Mouse (Mus musculus) G1E (cell line): Measurements from ENCODE around the gene Blcap. TPM values are rescaled to one million over a fixed set of nuclear protein-coding genes. Genes with fewer than 3 reads are reported as not detected.
"Not testable (repeated sequence)": the region's sequence is repeated elsewhere in the genome, so short reads cannot be mapped to it uniquely, and the experiment has no call there.

Experiments used
- ATAC-seq: 2 replicates; pipeline ENCODE4 v1.8.0; 2016; ENCODE audit warnings: mild to moderate bottlenecking; ENCODE audit not compliant: insufficient number of reproducible peaks, poor library complexity, low FRiP score, severe bottlenecking; ENCODE audit errors: extremely low read depth
- DNase-seq: peaks from one replicate; pipeline ENCODE4 v3.0.0; 2012; ENCODE audit warnings: low spot score
- H3K27me3 ChIP-seq: 2 replicates; pipeline ENCODE4 v1.6.1; 2012; ENCODE audit warnings: mild to moderate bottlenecking, low read length, inconsistent platforms; ENCODE audit not compliant: insufficient read depth
- H3K36me3 ChIP-seq: replicated peaks from 2 replicates; pipeline ENCODE3; 2012; ENCODE audit warnings: mild to moderate bottlenecking, inconsistent platforms
- H3K4me1 ChIP-seq: 2 replicates; pipeline ENCODE4 v1.6.1; 2012; ENCODE audit warnings: low read depth, low read length, inconsistent platforms, mixed read lengths; ENCODE audit not compliant: insufficient read depth
- H3K4me3 ChIP-seq: 2 replicates; pipeline ENCODE4 v1.5.1; 2012; ENCODE audit warnings: low read depth, mild to moderate bottlenecking, inconsistent platforms, low read length, moderate library complexity, mixed read lengths
- H3K9me3 ChIP-seq: replicated peaks from 2 replicates; pipeline ENCODE4 v1.6.1; 2012; ENCODE audit warnings: inconsistent platforms
- CTCF ChIP-seq: IDR thresholded peaks from 2 replicates; pipeline ENCODE4 v1.5.1; 2012; ENCODE audit warnings: low read depth, low read length, inconsistent platforms, mixed read lengths
- GATA1 ChIP-seq: IDR thresholded peaks from 2 replicates; pipeline ENCODE4 v1.6.1; 2012; ENCODE audit warnings: borderline replicate concordance, low read length, inconsistent platforms, mixed read lengths
- GATA2 ChIP-seq: IDR thresholded peaks from 2 replicates; pipeline ENCODE4 v1.6.1; 2012; ENCODE audit warnings: low read depth, low read length, inconsistent platforms, borderline replicate concordance
- POLR2AphosphoS5 ChIP-seq: IDR thresholded peaks from 2 replicates; pipeline ENCODE4 v1.6.1; 2012; ENCODE audit warnings: low read depth, low read length, inconsistent platforms; ENCODE audit not compliant: insufficient replicate concordance
- TAL1 ChIP-seq: conservative IDR thresholded peaks from 2 replicates; pipeline ENCODE4 v1.6.1; 2012; ENCODE audit warnings: low read depth, low read length, inconsistent platforms, mixed read lengths
- polyA plus RNA-seq: library from polyadenylated mRNA; stranded (reverse); fragments of >175 nt; gene quantifications from 2 replicates; pipeline ENCODE4 v1.2.3, GENCODE M21; 2012
- total RNA-seq, 2 experiments: library from RNA; stranded (forward) in 1 of 2; stranded (reverse) in 1 of 2; fragments of 200-1000 nt in 1 of 2; fragments of >200 nt in 1 of 2; fragmentation: Nextera tagmentation in 1 of 2; gene quantifications; 2 replicates each; pipeline ENCODE4 v1.2.3; 2014 to 2017

Gene Blcap
- total and polyA plus RNA-seq, 3 experiments, result 16.7 to 24.1 (median 22.0) TPM

DNA sequence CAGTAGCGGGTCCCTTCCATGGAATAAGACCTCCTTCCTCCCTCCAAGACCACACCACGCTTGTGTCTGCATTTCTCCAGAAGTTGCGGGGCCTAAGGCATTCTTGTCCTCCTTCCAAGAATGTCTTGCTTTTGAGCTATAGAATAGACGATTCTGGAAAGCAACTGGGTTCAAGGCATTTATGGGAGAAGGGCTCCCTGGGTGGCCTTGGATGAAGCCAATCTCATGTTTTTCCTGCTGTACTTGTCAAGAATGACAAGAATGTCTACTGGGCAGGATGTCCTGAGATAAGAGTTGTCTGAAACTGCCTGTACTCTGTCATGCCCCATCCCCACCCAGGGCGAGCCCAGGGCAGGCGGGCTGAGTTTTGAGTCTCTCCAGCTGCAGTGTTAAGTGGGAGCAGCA is 30.4 kb upstream of the Blcap start:
- DNase-seq (no peak), ATAC-seq (no peak)
- Histone ChIP-seq H3K9me3 (no peaks in the 10 kb centered on the region), H3K36me3 (no peaks in the 10 kb centered on the region), H3K27me3 (peaks cover 9% of the 10 kb centered on the region), H3K4me3 (no peak overlapping the region), H3K4me1 (no peaks in the 10 kb centered on the region; the same call in 1 of the 2 replicates)
- TF ChIP-seq GATA1 (no peak), POLR2AphosphoS5 (no peak), GATA2 (no peak), CTCF (no peak), TAL1 (no peak)

- DNase-seq (no peak), ATAC-seq (no peak)
Observed at GRCm38 (mm10) chr2:157596876-157597566, 25.9 kb upstream of the Blcap start.

GRCm38 (mm10) chr2:157585351-157585750 is 14.3 kb upstream of the Blcap start:
- H3K4me3 ChIP-seq, H3K27me3 ChIP-seq, H3K9me3 ChIP-seq, ATAC-seq, H3K4me1 ChIP-seq, H3K36me3 ChIP-seq, DNase-seq: not testable (repeated sequence)

More at GRCm38 (mm10) chr2:157596876-157597566, 25.9 kb upstream of the Blcap start:
- peak overlapping the region; percentile 46; the same call in 1 of the 2 replicates for H3K4me3 ChIP-seq
- H3K36me3 ChIP-seq, result no peaks in the 10 kb centered on the region
- no peak for TF ChIP-seq CTCF
- TF ChIP-seq GATA1, result no peak
- TF ChIP-seq POLR2AphosphoS5, result no peak
- TF ChIP-seq GATA2, result no peak
- TF ChIP-seq TAL1, result no peak
- no peaks in the 10 kb centered on the region; the same call in 1 of the 2 replicates for H3K4me1 ChIP-seq
- no peaks in the 10 kb centered on the region for H3K9me3 ChIP-seq
- peaks cover 12% of the 10 kb centered on the region for H3K27me3 ChIP-seq

- Histone ChIP-seq H3K27me3 (peaks cover 19% of the 10 kb centered on the region), H3K36me3 (no peaks in the 10 kb centered on the region), H3K9me3 (no peaks in the 10 kb centered on the region), H3K4me3 (no peak overlapping the region), H3K4me1 (peaks cover 11% of the 10 kb centered on the region)
- no peak for ATAC-seq
- no peak for TF ChIP-seq TAL1
- TF ChIP-seq GATA1, result no peak
- no peak for TF ChIP-seq GATA2
- no peak for TF ChIP-seq POLR2AphosphoS5
- TF ChIP-seq CTCF, result no peak
- DNase-seq, result no peak
Observed at GRCm38 (mm10) chr2:157572786-157573185, 1.7 kb upstream of the Blcap start.

DNA sequence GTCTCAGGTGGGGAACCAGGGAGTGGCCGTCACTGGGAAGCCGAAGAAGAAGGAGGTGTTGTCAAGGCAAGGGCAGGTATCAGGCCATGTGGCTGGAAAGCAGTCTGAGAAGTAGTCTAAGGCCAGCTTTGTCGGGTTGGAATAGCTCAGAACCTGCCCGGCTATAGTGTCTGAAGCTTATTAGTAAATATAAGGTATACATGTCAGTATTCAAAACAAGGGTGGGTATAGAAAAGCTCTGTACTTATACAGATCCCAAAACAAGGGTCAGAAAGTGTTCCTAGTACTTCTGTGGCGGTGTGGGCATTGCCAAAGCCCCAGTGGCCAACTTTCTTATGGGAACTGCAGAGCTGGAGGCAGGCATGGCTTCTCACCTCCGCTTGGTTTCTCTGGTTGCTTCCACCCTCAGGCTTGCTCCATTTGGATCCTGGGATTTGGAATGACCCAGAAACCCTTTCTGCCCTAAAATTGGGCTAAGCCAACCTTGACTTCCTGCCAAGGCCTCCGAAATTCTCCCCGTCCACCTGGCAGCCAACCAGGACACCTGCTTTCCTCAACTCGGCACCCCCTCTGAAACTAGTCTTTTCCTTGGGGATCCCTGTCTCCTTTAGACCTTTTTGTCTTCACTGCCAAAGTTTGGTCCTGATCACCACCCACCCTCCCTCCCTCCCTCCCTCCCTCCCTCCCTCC is 1.1 kb downstream of the Blcap start:
- TF ChIP-seq GATA2, result no peak
- TF ChIP-seq POLR2AphosphoS5, result no peak
- no peak for TF ChIP-seq TAL1
- no peak for TF ChIP-seq GATA1
- no peak for TF ChIP-seq CTCF
- H3K4me1 ChIP-seq, result peaks cover 28% of the 10 kb centered on the region
- H3K36me3 ChIP-seq, result no peaks in the 10 kb centered on the region
- no peak overlapping the region for H3K4me3 ChIP-seq
- H3K9me3 ChIP-seq, result no peaks in the 10 kb centered on the region
- H3K27me3 ChIP-seq, result peaks cover 13% of the 10 kb centered on the region
- ATAC-seq, result no peak
- DNase-seq, result no peak

- no peak overlapping the region for H3K4me3 ChIP-seq
- ATAC-seq (no peak), DNase-seq (no peak)
- no peak for TF ChIP-seq GATA1
- H3K9me3 ChIP-seq, result no peaks in the 10 kb centered on the region
- H3K36me3 ChIP-seq, result peaks cover 2% of the 10 kb centered on the region
- peaks cover 13% of the 10 kb centered on the region for H3K27me3 ChIP-seq
- H3K4me1 ChIP-seq, result peaks cover 29% of the 10 kb centered on the region
Observed at GRCm38 (mm10) chr2:157568881-157569280, 2.2 kb downstream of the Blcap start.
